In the genomic region with DNA sequence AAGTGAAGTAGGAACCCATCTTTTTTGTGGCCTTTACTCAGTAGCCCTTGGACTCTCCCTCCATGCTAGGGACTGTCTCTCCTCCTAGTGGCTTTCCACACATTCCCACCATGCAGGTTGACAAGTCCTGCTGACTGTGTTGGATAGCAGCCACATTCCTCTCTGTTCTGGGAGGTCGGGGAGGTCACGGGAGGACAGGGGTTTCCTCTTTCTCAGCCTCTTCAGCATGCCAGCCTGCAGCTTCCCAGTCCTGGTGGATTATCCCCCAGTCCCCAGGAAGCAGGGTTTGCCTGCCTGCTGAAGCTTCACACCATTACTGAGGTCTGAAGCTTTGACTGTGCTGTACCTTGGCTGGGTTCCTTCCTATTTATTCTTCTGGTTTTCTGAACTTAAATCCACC, we compare ENCODE assay signal across 12 mouse cellular contexts. TPM values are rescaled to one million over a fixed set of nuclear protein-coding genes. Genes with fewer than 3 reads are reported as not detected.
A peak's percentile ranks its signal among the peaks of the same experiment; 100 is the strongest.
DNase-seq lines count a peak whose midpoint lies in the region; ATAC-seq lines count a peak whose summit lies in the region.
"Had no signal": no experiment of that assay in that cellular context is flagged by ENCODE, and none has a peak within 500 bp of the region (broad histone marks: within the 10 kb centered on the region; RNA-seq: fewer than 3 reads in every experiment).

No protein-coding gene starts in this region.

- no peak overlapping the region for H3K4me2 ChIP-seq in heart, embryonic 15.5 days
- H3K4me2 ChIP-seq: hindbrain, embryonic 14.5 days; limb, embryonic 12.5 days had no signal

- H3K27ac ChIP-seq in heart, embryonic 15.5 days, result peak overlapping the region; percentile 83
- H3K27ac ChIP-seq: hindbrain, embryonic 14.5 days; layer of hippocampus, adult 2 months; limb, embryonic 12.5 days had no signal

- no peak overlapping the region for H3K4me3 ChIP-seq in heart, embryonic 15.5 days
- H3K4me3 ChIP-seq: layer of hippocampus, adult 2 months; limb, embryonic 12.5 days had no signal

- no peak overlapping the region for H3K9ac ChIP-seq in heart, embryonic 15.5 days
- H3K9ac ChIP-seq: hindbrain, embryonic 14.5 days; limb, embryonic 12.5 days; liver, postnatal 0 days had no signal

- H3K4me1 ChIP-seq in heart, embryonic 15.5 days (replicated peaks), result peaks cover 38% of the 10 kb centered on the region

- peak; percentile 50 for DNase-seq in cerebellum, adult 9-11 months
- no peak for DNase-seq in cerebellum, postnatal 14 days
- peak; percentile 46 for DNase-seq in kidney, postnatal 14 days
- DNase-seq in kidney, adult 11 months, result no peak
- DNase-seq in adipocyte (ENCODE audit: low spot score), result peak; percentile 32
- no peak for DNase-seq in ovary, postnatal 10 days (ENCODE audit: low spot score)
- DNase-seq: liver, postnatal 0 days had no signal

- no peaks in the 10 kb centered on the region for H3K27me3 ChIP-seq in heart, embryonic 15.5 days

- no peaks in the 10 kb centered on the region for H3K36me3 ChIP-seq in heart, embryonic 15.5 days
- H3K36me3 ChIP-seq: limb, embryonic 12.5 days had no signal

- peak; percentile 42 for ATAC-seq in heart, embryonic 15.5 days (replicated peaks; ENCODE audit: insufficient number of reproducible peaks, insufficient read depth, low FRiP score, low read depth)
- no peak for ATAC-seq in erythroblast, adult 5-6 weeks (replicated peaks; ENCODE audit: low FRiP score, poor library complexity, severe bottlenecking)
- ATAC-seq: liver, postnatal 0 days had no signal

- H3K9me3 ChIP-seq in heart, embryonic 15.5 days (replicated peaks), result no peaks in the 10 kb centered on the region

- 2% methylated on average over 2 of the region's 2 CpGs for WGBS in heart, embryonic 15.5 days

RNA-seq across cellular contexts. Expression of a gene that starts 29.7 kb away (rescaled TPM):
- polyA plus RNA-seq in heart, embryonic 15.5 days (2015; fragmentation: Nextera tagmentation; extraction: Ambion mirVana), result 14.0 and 14.8 TPM in 2 replicates
- not detected in 2 replicates for total RNA-seq in erythroblast, adult 5-6 weeks (2015; ENCODE audit: low replicate concordance)
- total RNA-seq in erythroblast, adult 5-6 weeks (2017; ENCODE audit: low replicate concordance), result not detected in 2 replicates

Comparison
In these comparisons a context has a peak if more than half of its experiments do, and no peak if none do; other contexts are left out.
1. DNase-seq: peak in cerebellum, adult 9-11 months (single experiment), kidney, postnatal 14 days (single experiment) and adipocyte (single experiment); none in cerebellum, postnatal 14 days (0 of 2), kidney, adult 11 months (single experiment) and ovary, postnatal 10 days (single experiment).